Mouse (Mus musculus): Measurements from ENCODE around the gene Scn1b. TPM values are rescaled to one million over a fixed set of nuclear protein-coding genes. Genes with fewer than 3 reads are reported as not detected.

Gene Scn1b
- polyA plus RNA-seq, 1 experiment from 2014 or later: 5.1 TPM

DNA sequence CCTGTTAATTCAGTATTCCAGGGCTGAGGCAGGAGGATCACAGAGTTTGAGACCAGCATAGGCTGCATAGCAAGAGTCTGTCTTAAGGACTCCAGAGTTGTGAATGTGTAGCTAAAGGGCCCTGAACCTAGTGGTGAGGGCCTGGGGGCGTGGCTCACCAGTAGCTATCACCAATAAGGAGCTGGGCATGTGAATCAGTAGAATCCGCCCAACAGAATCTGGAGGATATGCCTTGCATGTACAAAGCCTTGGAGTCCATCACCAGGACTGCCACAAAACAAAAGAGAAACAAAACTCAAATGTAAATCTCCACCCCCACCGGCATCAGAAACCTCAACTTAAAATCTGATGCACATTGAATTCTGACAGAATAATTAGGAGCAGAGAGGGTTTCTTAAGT lies 21.3 kb upstream of the Scn1b start:
- H3K36me3 ChIP-seq: peaks cover 26% of the 10 kb centered on the region

DNA sequence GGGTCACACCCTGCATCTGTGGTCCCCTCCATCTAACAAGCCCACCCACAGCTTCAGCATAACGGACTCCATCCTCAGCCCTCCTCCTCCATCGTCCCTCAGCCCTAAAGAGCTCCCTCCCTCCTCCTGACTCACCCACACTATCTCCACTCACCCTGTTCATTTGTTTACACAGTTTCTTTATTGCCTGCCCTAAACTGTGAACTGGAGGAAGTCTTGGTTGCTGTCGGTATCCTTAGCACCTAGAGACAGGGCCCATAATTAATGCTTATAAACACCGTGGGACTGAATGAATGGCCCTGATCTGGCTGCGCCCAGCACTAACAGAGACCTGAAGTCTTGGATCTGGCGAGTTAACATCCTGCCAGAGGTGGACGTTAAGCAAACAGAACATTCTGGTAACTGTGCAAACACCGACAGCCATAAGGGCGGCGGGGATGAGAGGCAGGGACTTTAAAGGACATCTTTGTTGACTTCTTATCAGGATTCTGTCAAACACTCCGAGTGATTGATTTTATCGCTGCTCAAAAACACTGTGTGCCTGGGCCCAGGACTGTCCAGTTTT lies 18.9 kb upstream of the Scn1b start:
- H3K9me3 ChIP-seq: no peaks in the 10 kb centered on the region
- no peaks in the 10 kb centered on the region for H3K27me3 ChIP-seq
- H3K4me2 ChIP-seq (replicated peaks): no peak overlapping the region
- 88% methylated on average over 12 of the region's 12 CpGs for WGBS
- H3K27ac ChIP-seq: no peak overlapping the region
- H3K4me1 ChIP-seq: peaks cover 23% of the 10 kb centered on the region
- H3K9ac ChIP-seq: no peak overlapping the region
- peaks cover 50% of the 10 kb centered on the region for H3K36me3 ChIP-seq
- H3K4me3 ChIP-seq: no peak overlapping the region
- no peak for ATAC-seq (ENCODE audit: insufficient number of reproducible peaks, insufficient read depth, low FRiP score, low TSS enrichment)

More for the DNA sequence above, 21.3 kb upstream of the Scn1b start:
- Histone ChIP-seq H3K4me1 (peaks cover 32% of the 10 kb centered on the region), H3K27me3 (no peaks in the 10 kb centered on the region), H3K4me3 (peak overlapping the region; percentile 82), H3K27ac (peak overlapping the region; percentile 95), H3K9me3 (no peaks in the 10 kb centered on the region), H3K9ac (peak overlapping the region; percentile 94; the same call in 1 of the 2 replicates), H3K4me2 (replicated peaks) (peak overlapping the region; percentile 81)
- no peak for ATAC-seq (ENCODE audit: insufficient number of reproducible peaks, insufficient read depth, low FRiP score, low TSS enrichment)
- WGBS: 66% methylated on average over 3 of the region's 3 CpGs

DNA sequence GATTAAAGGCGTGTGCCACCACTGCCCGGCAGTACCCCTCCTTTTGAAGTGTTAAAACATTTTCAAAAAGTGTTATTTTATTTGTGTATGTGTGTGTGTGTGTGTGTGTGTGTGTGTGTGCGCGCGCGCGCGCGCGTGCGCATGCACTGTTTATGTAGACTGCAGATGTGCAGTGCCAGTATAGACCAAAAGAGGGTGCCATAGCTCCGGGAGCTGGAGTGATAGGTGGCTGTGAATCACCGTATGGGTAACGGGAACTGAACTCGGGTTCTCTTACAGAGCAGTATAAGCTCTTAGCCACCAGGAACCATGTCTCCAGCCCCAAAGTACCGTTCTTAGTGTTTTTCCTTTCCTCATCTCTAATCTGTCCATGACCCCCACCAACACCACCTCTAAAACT lies 18.1 kb upstream of the Scn1b start:
- H3K9ac ChIP-seq: no peak overlapping the region
- peaks cover 56% of the 10 kb centered on the region for H3K36me3 ChIP-seq
- H3K27ac ChIP-seq: no peak overlapping the region
- peaks cover 23% of the 10 kb centered on the region for H3K4me1 ChIP-seq
- no peak overlapping the region for H3K4me2 ChIP-seq (replicated peaks)
- no peak overlapping the region for H3K4me3 ChIP-seq
- no peaks in the 10 kb centered on the region for H3K9me3 ChIP-seq
- ATAC-seq (ENCODE audit: insufficient number of reproducible peaks, insufficient read depth, low FRiP score, low TSS enrichment): no peak
- 94% methylated on average over 14 of the region's 16 CpGs for WGBS
- no peaks in the 10 kb centered on the region for H3K27me3 ChIP-seq

DNA sequence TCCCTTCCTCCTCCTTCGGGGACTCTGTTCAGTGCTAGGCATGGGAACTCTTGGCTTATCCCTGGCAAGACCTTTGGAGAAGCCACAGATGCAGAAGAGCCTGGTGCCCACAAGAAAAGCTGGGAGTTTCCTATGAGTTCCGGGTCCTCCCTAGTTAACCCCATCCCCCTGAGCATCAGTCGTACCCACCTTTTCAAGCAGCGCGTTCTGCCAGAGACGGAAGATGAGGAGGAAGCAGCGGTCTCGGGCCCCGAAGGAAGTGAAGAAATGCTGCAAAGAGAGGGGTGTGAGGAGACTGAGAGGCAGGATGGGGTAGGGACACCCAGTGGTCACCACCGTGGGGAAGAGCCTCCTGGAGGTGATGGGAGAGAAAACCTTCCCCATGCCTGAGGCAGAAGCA lies 14.1 kb upstream of the Scn1b start:
- no peaks in the 10 kb centered on the region for H3K9me3 ChIP-seq
- no peak overlapping the region for H3K4me3 ChIP-seq
- no peaks in the 10 kb centered on the region for H3K4me1 ChIP-seq
- H3K4me2 ChIP-seq (replicated peaks): no peak overlapping the region
- H3K27ac ChIP-seq: no peak overlapping the region
- no peak overlapping the region for H3K9ac ChIP-seq
- WGBS: 93% methylated on average over 10 of the region's 10 CpGs
- H3K36me3 ChIP-seq: peaks cover 86% of the 10 kb centered on the region
- ATAC-seq (ENCODE audit: insufficient number of reproducible peaks, insufficient read depth, low FRiP score, low TSS enrichment): no peak
- H3K27me3 ChIP-seq: no peaks in the 10 kb centered on the region

DNA sequence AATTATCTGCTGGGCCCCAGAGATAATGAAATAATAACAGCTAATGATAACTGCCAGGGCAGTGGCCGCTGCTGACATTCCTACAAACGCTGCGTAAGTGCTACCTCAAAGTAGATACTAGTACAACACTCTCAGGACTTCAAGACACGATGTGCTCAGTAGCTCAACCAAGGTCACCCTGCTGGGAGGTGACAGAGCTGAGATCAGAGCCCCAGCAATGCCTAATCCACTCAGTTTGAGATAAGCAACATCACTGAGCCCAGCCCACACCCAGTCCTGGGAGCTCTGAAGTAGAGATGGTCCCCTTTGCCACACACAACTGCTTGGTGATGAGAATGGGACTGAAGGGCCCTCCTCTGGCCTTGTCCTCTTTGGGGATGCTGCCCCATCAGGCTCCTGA lies 13.5 kb upstream of the Scn1b start:
- Histone ChIP-seq H3K27ac (no peak overlapping the region), H3K36me3 (peaks cover 88% of the 10 kb centered on the region), H3K4me2 (replicated peaks) (no peak overlapping the region), H3K9ac (no peak overlapping the region), H3K4me3 (no peak overlapping the region), H3K27me3 (no peaks in the 10 kb centered on the region), H3K4me1 (no peaks in the 10 kb centered on the region), H3K9me3 (no peaks in the 10 kb centered on the region)
- WGBS: 88% methylated on average over 4 of the region's 4 CpGs
- no peak for ATAC-seq (ENCODE audit: insufficient number of reproducible peaks, insufficient read depth, low FRiP score, low TSS enrichment)

GRCm38 (mm10) chr7:31139765-31140164 lies 13.0 kb upstream of the Scn1b start:
- Histone ChIP-seq H3K4me3 (no peak overlapping the region), H3K27ac (no peak overlapping the region), H3K27me3 (no peaks in the 10 kb centered on the region), H3K9ac (no peak overlapping the region), H3K4me1 (no peaks in the 10 kb centered on the region), H3K9me3 (no peaks in the 10 kb centered on the region), H3K36me3 (peaks cover 90% of the 10 kb centered on the region), H3K4me2 (replicated peaks) (no peak overlapping the region)
- 74% methylated on average over 5 of the region's 5 CpGs for whole genome bisulfite sequencing
- no peak for ATAC-seq (ENCODE audit: insufficient number of reproducible peaks, insufficient read depth, low FRiP score, low TSS enrichment)

DNA sequence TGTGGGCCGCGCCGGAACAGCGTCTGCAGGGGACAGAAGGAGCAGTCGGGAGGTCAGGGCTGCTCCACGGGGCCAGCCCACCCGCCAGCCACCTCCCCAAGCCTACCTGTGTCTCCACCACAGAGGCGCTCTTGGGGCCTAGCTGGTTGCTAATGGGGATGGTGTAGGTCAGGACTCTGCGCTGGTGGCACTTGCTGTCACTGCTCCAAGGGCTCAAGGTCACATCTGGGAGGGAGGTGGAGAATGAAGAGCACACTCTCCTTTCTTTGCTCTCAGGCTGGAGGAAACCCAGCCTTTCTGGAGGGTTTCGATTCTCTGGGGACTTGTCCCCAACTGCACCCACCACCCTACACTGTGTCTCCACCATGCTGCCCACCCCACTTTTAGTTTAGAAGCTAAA lies 8.9 kb upstream of the Scn1b start:
- no peaks in the 10 kb centered on the region for H3K27me3 ChIP-seq
- H3K9me3 ChIP-seq: no peaks in the 10 kb centered on the region
- peaks cover 99% of the 10 kb centered on the region for H3K36me3 ChIP-seq
- H3K4me2 ChIP-seq (replicated peaks): no peak overlapping the region
- ATAC-seq (ENCODE audit: insufficient number of reproducible peaks, insufficient read depth, low FRiP score, low TSS enrichment): no peak
- no peak overlapping the region for H3K4me3 ChIP-seq
- no peak overlapping the region for H3K9ac ChIP-seq
- WGBS: 93% methylated on average over 10 of the region's 10 CpGs
- H3K27ac ChIP-seq: no peak overlapping the region
- no peaks in the 10 kb centered on the region for H3K4me1 ChIP-seq

DNA sequence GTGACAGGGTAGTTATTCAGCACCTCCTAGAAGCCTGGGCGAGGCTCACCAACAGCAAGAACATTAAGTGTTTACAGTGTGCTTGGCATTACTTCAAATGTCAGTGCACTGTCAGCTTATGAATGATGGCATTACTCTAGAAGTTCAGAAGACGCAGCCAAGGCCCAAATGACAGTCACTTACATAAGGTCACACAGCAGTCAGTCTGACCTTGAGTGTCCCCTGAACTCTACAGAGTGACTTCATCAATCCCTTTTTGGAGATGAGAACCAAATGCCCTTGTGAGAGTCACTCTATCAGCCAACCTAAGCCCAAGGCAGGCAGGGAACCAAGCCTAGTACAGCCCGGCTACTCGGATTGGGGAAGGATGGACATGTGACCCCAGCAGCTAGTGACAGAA lies 5.1 kb upstream of the Scn1b start:
- no peak overlapping the region for H3K4me2 ChIP-seq (replicated peaks)
- H3K27me3 ChIP-seq: peaks cover 15% of the 10 kb centered on the region
- no peak for ATAC-seq (ENCODE audit: insufficient number of reproducible peaks, insufficient read depth, low FRiP score, low TSS enrichment)
- H3K27ac ChIP-seq: no peak overlapping the region
- H3K4me1 ChIP-seq: no peaks in the 10 kb centered on the region
- peaks cover 88% of the 10 kb centered on the region for H3K36me3 ChIP-seq
- H3K4me3 ChIP-seq: no peak overlapping the region
- H3K9me3 ChIP-seq: no peaks in the 10 kb centered on the region
- no peak overlapping the region for H3K9ac ChIP-seq
- 94% methylated on average over 4 of the region's 4 CpGs for WGBS

- Histone ChIP-seq H3K36me3 (peaks cover 77% of the 10 kb centered on the region), H3K9ac (no peak overlapping the region)
- 38% methylated on average over 4 of the region's 4 CpGs for WGBS
Observed at GRCm38 (mm10) chr7:31130841-31131240, 4.0 kb upstream of the Scn1b start.

DNA sequence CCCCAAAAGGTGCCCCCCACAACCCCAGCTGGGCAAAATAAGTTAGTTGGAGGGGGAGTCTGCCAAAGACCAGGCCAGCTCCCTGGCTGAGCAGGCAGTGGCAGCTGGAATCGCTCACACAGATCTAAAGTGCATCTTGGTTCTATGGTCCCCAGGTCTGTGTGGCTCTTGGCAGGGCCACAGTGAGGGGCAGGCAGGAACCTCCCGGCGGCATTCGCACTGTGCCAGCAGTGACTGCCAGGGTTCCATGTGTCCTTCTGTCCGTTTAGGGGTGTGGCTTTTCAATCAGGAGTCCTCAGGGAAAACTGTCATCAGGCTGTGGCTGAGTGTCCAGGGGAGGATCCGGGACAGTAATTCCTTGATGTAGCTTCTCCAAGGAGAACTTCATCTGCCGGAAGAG lies 3.4 kb upstream of the Scn1b start:
- H3K36me3 ChIP-seq: peaks cover 71% of the 10 kb centered on the region
- H3K9ac ChIP-seq: no peak overlapping the region
- H3K27ac ChIP-seq: no peak overlapping the region
- H3K4me1 ChIP-seq: no peaks in the 10 kb centered on the region; the same call in 1 of the 2 replicates
- peaks cover 32% of the 10 kb centered on the region for H3K27me3 ChIP-seq
- ATAC-seq (ENCODE audit: insufficient number of reproducible peaks, insufficient read depth, low FRiP score, low TSS enrichment): no peak
- WGBS: 95% methylated on average over 7 of the region's 7 CpGs
- no peak overlapping the region for H3K4me2 ChIP-seq (replicated peaks)
- no peak overlapping the region for H3K4me3 ChIP-seq
- no peaks in the 10 kb centered on the region for H3K9me3 ChIP-seq

More at GRCm38 (mm10) chr7:31130841-31131240, 4.0 kb upstream of the Scn1b start:
- Histone ChIP-seq H3K27me3 (peaks cover 25% of the 10 kb centered on the region), H3K4me1 (no peaks in the 10 kb centered on the region; the same call in 1 of the 2 replicates), H3K4me2 (replicated peaks) (no peak overlapping the region), H3K9me3 (no peaks in the 10 kb centered on the region), H3K4me3 (no peak overlapping the region), H3K27ac (no peak overlapping the region)
- ATAC-seq (ENCODE audit: insufficient number of reproducible peaks, insufficient read depth, low FRiP score, low TSS enrichment): no peak

DNA sequence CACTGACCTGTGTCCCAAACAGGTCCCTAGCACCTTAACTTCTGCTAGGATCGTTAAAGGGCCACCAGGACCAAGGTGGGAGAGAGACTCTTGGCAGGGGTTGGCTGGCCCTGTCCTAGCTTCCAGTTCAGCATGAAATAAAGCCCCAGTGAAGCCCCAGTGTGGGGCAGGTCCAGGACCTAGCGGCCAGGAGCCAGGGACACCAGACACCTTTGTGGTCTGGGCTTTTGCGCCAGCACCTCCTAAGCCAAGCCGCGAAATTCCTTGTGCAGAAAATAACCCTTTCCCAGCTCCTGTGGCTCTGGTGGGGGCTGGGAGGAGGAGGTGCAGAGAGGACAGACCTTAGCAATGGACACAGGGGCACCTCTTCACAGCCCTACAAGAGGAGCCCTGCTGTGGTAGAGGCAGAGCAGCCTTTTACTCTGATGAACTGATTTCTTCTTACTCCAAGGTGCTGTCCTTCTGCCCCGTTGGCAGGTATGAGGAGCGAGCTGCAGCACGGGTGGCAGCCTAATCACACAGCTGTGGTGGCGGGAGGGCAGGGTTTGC lies 1.4 kb upstream of the Scn1b start:
- Histone ChIP-seq H3K9me3 (no peaks in the 10 kb centered on the region), H3K4me2 (replicated peaks) (no peak overlapping the region), H3K9ac (no peak overlapping the region), H3K27ac (no peak overlapping the region), H3K4me3 (no peak overlapping the region), H3K4me1 (no peaks in the 10 kb centered on the region; the same call in 1 of the 2 replicates), H3K36me3 (peaks cover 51% of the 10 kb centered on the region), H3K27me3 (peaks cover 41% of the 10 kb centered on the region)
- 0 out of 2 replicates have a peak, but pooled peaks have one; percentile 19 for ATAC-seq (ENCODE audit: insufficient number of reproducible peaks, insufficient read depth, low FRiP score, low TSS enrichment)
- WGBS: 61% methylated on average over 9 of the region's 9 CpGs

DNA sequence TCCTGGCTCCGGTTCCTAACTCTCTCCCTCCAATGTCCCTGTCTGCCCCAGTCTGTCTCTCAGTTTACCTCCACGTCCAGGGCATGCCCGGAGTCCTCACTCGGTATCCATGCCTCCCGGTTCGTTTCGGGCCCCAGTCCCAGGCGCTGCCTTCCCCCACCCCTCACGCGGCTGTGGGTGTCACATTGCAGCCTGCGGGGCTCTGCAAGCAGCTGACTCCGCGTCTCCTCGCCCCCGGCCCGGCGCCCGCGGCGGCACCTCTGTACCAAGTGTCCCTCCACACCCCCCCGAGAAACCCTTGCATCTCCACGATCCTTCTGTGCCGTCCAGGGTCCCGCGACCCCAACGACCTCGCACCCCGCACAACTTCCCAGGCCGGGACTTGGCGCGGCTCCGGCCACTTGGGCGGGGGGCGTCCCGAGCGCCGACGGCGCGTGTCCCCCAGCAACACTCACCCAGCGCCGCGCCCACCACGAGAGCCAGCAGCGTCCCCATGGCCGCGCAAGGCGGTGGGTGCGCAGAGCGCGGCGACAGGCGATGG lies 522 bp downstream of the Scn1b start:
- Histone ChIP-seq H3K9me3 (no peaks in the 10 kb centered on the region), H3K36me3 (peaks cover 32% of the 10 kb centered on the region), H3K4me2 (replicated peaks) (peak overlapping the region; percentile 99), H3K27ac (no peak overlapping the region), H3K9ac (peak overlapping the region; percentile 74), H3K4me1 (no peaks in the 10 kb centered on the region; the same call in 1 of the 2 replicates), H3K27me3 (peaks cover 41% of the 10 kb centered on the region), H3K4me3 (peak overlapping the region; percentile 62)
- ATAC-seq (ENCODE audit: insufficient number of reproducible peaks, insufficient read depth, low FRiP score, low TSS enrichment): no peak
- WGBS: 1% methylated on average over 49 of the region's 53 CpGs

Measured in embryonic facial prominence, embryonic 12.5 days (tissue).